Mouse (Mus musculus): ENCODE measurements at regions not wholly inside any gene's neighbourhood (a gene's known extent, or its start where the extent isn't known, plus 50 kb on each side); places are given as distances from the start of the nearest gene placed in this dataset.

- DNase-seq (ENCODE audit: low spot score): no peak
Observed at GRCm38 (mm10) chr2:172698961-172699360, 149.6 kb downstream of the Tfap2c start.

- DNase-seq (ENCODE audit: low spot score): no peak
Observed at GRCm38 (mm10) chr2:172699654-172700053, 150.3 kb downstream of the Tfap2c start.

GRCm38 (mm10) chr2:172710641-172711040, 161.2 kb downstream of the Tfap2c start:
- no peak for DNase-seq (ENCODE audit: low spot score)

GRCm38 (mm10) chr2:172726701-172727100, 177.3 kb downstream of the Tfap2c start:
- DNase-seq (ENCODE audit: low spot score): no peak

- no peak for DNase-seq (ENCODE audit: low spot score)
Observed at GRCm38 (mm10) chr2:172727576-172727975, 178.2 kb downstream of the Tfap2c start.

GRCm38 (mm10) chr2:172728240-172728821, 178.9 kb downstream of the Tfap2c start:
- no peak for DNase-seq (ENCODE audit: low spot score)

- DNase-seq (ENCODE audit: low spot score): no peak
Observed at GRCm38 (mm10) chr2:172729151-172729550, 179.8 kb downstream of the Tfap2c start.

- no peak for DNase-seq (ENCODE audit: low spot score)
Observed at GRCm38 (mm10) chr2:172729741-172730140, 180.3 kb downstream of the Tfap2c start.

- no peak for DNase-seq (ENCODE audit: low spot score)
Observed at GRCm38 (mm10) chr2:172731408-172731807, 182.0 kb downstream of the Tfap2c start.

- no peak for DNase-seq (ENCODE audit: low spot score)
Observed at GRCm38 (mm10) chr2:172732453-172733210, 183.2 kb downstream of the Tfap2c start.

- DNase-seq (ENCODE audit: low spot score): no peak
Observed at GRCm38 (mm10) chr2:172733403-172733995, 184.1 kb downstream of the Tfap2c start.

GRCm38 (mm10) chr2:172735621-172736020, 186.2 kb downstream of the Tfap2c start:
- no peak for DNase-seq (ENCODE audit: low spot score)

GRCm38 (mm10) chr2:172739041-172739491, 189.7 kb downstream of the Tfap2c start:
- DNase-seq (ENCODE audit: low spot score): no peak

- no peak for DNase-seq (ENCODE audit: low spot score)
Observed at GRCm38 (mm10) chr2:172739529-172739928, 190.1 kb downstream of the Tfap2c start.

- DNase-seq (ENCODE audit: low spot score): no peak
Observed at GRCm38 (mm10) chr2:172751364-172751763, 188.8 kb downstream of the Bmp7 start.

- DNase-seq (ENCODE audit: low spot score): no peak
Observed at GRCm38 (mm10) chr2:172755686-172756471, 184.2 kb downstream of the Bmp7 start.

GRCm38 (mm10) chr2:172756472-172756860, 183.7 kb downstream of the Bmp7 start:
- no peak for DNase-seq (ENCODE audit: low spot score)

GRCm38 (mm10) chr2:172758497-172758896, 181.6 kb downstream of the Bmp7 start:
- DNase-seq (ENCODE audit: low spot score): no peak

- no peak for DNase-seq (ENCODE audit: low spot score)
Observed at GRCm38 (mm10) chr2:172765260-172765659, 174.9 kb downstream of the Bmp7 start.

GRCm38 (mm10) chr2:172766403-172766802, 173.7 kb downstream of the Bmp7 start:
- no peak for DNase-seq (ENCODE audit: low spot score)

GRCm38 (mm10) chr2:172768756-172769155, 171.4 kb downstream of the Bmp7 start:
- DNase-seq (ENCODE audit: low spot score): no peak

- no peak for DNase-seq (ENCODE audit: low spot score)
Observed at GRCm38 (mm10) chr2:172770061-172770460, 170.1 kb downstream of the Bmp7 start.
